Mouse (Mus musculus) heart, postnatal 10 days (tissue): ENCODE results near the gene Vmn1r210. TPM values are rescaled to one million over a fixed set of nuclear protein-coding genes. Genes with fewer than 3 reads are reported as not detected.
"Not testable (repeated sequence)": the region's sequence is repeated elsewhere in the genome, so short reads cannot be mapped to it uniquely, and the experiment has no call there.

Source experiments
- DNase-seq, 2 experiments: peaks; one replicate each; pipeline ENCODE4 v3.0.0; 2021
- intact Hi-C: fragments of 180-260 bp; cut with DNase I; formaldehyde crosslinking; loops from one replicate; pipeline ENCODE4 v1.15.1; 2025
- total RNA-seq, 2 experiments: library from RNA; stranded (reverse); gene quantifications; 2 replicates each; pipeline ENCODE4 v1.2.3; 2021

Vmn1r210 gene
- total RNA-seq = not detected

DNA sequence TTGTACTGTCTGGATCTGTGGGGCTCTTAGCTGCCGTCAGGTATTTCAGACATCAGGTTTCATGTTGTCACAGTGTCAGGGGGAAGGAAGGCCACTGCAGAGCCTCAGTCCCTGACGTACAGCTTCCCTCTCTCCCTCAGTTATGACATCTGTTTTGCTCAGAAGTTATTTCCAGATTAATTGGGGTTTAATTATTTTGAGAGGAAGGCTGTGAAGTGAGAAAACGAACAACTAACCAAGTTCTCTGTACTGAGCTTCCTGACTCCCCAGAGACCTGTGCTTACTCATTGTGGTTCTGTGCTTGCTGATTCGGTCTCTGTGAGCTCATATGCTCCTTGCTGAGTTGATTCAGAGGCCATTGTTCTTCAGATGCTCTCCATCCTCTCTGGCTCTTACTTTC is at the start of gene Vmn1r210:
Gene Vmn1r210 (minus strand): TSS at position 101 of the 400 bp plus-strand sequence.
- intact Hi-C loops = no loop called here

DNA sequence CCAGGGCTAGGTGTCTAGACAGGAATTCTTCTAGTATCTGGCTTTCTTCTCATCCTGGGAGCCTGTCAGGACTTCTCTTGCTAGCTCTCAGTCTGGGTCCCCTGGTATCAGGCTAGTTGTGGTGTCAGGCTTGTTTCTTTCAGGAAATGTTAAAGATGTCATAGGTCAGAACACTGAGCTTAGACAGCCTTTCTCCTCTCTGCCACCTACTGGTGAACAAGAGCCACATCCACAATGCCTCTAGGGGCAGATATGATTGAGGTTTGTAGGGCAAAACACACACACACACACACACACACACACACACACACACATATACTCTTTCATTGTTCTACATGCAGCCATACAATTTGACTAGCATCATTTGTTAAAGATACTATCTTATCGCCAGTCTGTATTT is 48.1 kb upstream of the Vmn1r210 start:
- no peak for DNase-seq
- intact Hi-C loops = no loop called here

More for the DNA sequence above, at the start of gene Vmn1r210:
- DNase-seq = no peak

DNA sequence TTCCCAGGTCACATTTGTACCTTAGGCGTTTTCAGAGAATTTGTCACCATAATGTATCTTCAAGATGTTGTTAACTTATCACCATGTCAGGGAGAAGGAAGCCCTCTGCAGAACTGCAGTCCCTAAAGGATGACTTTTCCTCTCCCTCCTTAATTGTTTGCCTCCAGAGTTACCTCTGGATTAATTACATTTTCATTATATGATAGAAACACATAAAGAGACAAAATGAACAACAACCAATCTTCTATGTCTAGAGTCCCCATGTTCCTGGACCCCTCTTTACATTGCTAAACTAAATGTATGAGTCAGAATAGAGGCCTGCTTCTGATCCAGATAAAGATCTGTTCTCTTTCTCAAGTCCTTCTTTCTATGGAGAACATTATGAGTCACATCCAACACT is 26.3 kb upstream of the Vmn1r210 start, which contains the start of gene Vmn1r211:
Gene Vmn1r211 (minus strand): TSS at position 101 of the 400 bp plus-strand sequence.
- no peak for DNase-seq
- intact Hi-C loops = no loop called here

DNA sequence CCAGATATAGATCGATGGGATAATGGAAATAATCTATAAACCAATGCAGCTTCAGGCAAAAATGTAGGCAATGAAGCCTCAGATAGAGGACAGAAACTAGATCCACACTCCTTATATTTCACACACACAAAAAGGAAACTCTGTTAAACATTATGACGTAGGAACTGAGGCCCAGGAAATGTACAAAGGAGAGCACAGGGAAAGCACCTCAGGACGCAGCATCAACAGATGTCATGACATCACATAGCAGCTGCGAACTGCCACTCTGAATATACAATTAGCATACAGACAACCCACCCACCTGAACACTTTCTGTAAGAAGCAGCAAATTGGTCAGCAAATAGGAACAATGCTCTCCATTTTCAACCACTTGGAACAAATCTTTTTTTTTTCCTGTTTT is 23.6 kb upstream of the Vmn1r210 start:
- no peak for DNase-seq
- intact Hi-C loops = no loop called here

DNA sequence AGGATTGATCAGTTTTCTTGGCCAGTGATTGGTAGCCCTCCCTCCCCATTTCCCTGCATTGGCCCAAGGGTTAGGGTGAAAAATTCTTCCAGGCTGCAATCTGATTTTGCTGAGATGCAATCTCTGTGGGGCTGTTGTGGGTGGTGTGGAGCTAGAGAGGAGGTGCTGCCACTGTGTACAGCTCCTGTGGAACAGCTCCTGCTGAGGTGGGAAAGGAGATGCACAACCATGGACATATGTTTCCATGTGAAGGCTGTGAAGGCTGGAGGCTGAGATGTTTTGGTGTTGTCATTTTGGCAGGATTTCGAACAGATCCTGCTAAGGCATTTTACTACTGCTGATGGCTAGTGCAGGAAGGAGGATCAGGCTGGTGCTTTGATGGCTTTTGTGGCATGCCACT is 15.7 kb upstream of the Vmn1r210 start:
- intact Hi-C loops = no loop called here

DNA sequence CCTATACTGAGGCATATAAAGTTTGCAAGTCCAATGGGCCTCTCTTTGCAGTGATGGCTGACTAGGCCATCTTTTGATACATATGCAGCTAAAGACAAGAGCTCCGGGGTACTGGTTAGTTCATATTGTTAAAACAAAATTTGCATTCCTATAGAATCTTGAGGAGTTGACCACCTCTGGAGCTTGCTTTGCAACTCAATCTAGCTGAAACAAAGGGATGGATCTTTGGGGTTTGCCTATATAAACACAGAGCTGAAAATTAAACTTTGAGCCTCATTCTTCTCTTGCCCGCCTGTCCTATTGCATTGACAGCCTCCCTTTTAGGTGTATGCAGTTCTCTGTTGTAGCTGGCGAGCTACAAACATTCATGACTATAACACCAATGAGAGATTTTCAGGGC is 13.2 kb upstream of the Vmn1r210 start:
- intact Hi-C loops, DNase-seq: not testable (repeated sequence)

More for the DNA sequence above, 15.7 kb upstream of the Vmn1r210 start:
- no peak for DNase-seq

DNA sequence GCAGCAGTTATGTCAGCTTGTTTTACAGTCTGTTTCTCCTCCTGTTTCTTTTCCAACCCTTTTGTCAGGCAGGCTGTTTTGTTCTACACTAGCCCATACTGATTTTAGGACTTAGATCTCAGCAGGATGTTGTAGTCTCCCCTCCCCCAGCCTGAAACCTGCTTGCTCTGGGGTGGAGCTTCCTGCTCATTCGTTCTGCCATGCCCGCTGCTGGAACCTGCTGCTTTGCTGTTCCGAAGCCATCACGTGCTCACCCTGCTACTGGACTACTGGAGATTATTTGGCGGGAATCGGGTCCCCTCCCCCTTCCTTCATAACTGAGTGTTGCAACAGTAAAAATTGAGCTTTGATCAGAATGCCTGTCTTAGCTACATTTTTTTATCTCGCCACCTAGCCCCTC is 1.8 kb downstream of the Vmn1r210 start:
- DNase-seq, intact Hi-C loops: not testable (repeated sequence)

DNA sequence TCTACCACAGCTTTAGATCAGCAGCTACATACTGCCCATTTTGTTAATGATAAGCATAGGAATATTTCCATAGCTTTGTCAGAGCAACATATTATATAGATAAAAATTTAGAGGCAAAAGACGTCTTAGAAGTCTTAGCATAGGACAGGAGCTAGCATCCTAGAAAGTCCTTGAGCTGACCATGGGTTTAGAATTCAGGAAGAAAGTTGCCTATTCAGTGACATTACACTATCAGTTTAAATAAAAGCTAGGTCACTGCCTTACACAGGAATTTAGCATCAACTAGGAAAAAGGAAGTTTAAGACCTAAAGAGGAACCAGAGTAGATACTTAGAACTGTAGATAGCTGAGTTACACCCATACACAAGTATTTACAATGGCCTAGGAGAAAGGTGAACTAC is 9.5 kb downstream of the Vmn1r210 start:
- intact Hi-C loops, DNase-seq: not testable (repeated sequence)

DNA sequence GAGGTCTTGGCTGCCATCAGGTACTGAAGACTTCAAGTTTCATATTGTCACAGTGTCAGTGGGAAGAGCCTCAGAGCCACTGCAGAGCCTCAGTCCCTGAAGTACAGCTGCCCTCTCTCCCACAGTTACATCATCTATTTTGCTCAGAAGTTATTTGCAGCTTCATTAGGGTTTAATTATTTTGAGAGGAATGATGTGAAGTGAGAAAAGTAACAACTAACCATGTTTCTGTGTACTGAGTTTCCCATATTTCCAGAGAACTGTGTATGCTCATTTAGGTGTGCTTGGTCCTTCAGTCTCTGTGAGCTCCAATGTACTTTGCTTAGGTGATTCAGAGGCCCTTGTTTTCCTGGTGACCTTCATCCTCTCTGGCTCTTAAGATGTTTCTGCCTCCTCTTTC is 21.6 kb downstream of the Vmn1r210 start, which contains the start of gene Vmn1r209:
Gene Vmn1r209 (minus strand): TSS at position 101 of the 400 bp plus-strand sequence.
- intact Hi-C loops, DNase-seq: not testable (repeated sequence)

DNA sequence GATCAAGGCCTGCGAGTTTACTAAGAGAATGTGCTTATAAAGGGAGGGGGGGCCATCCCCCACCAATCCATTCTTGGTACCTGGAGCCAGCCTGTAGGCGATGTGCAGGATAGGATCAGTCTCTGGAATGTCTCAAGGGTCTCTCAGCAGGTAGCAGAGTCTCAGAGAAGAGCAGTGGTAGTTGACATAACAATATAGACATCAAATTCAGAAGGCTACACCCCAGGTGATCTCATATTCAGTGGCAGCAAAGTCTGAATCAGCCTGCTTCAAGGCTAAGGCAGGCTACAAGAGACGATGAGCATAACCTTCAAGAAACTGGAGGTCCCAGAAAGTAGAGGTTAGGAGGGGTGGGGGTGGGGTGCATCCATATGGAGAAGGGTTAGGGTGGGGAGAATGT is 43.1 kb downstream of the Vmn1r210 start:
- DNase-seq, intact Hi-C loops: not testable (repeated sequence)

DNA sequence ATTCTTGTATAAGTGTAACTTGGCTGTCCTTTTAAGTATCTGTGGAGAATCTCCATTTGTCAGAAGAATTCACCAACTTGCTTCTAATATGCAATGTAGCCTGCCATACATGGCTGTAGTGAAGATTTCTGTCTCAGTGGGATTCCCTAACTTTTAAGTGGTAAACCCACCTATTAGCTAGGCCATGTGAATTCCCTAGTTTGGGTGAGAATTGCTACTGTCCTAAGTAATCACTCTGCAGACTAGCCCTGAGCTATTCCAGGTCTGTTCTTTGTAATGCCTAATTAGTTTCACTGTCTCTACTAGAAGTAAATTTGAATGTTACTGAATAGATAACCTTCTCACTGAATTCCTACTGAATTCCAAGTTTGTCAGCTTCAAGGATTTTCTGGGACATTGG is 47.0 kb downstream of the Vmn1r210 start:
- intact Hi-C loops = not testable (repeated sequence)

DNA sequence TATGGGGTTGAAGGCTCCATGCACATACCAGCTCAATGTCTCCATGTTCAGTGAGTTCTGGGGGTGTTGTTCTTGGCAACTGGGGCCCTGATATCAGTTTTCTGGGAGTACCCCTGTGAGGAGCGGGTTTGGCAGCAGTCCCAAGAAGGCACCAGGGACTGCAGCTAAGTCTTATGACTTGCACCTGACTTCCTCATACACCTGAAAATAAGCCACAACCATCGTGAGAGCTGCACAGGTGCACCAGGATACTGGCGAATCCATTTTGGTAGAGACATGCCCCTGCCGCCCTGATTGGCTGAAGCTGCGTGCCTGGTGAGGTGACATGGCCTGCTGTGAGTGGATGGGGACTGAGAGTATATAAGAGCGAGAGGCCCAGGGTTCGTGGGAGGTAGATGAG is 53.8 kb downstream of the Vmn1r210 start, which contains the start of gene Vmn1r208:
Gene Vmn1r208 (minus strand): TSS at position 101 of the 400 bp plus-strand sequence.
- intact Hi-C loops, DNase-seq: not testable (repeated sequence)

More for the DNA sequence above, 47.0 kb downstream of the Vmn1r210 start:
- DNase-seq = not testable (repeated sequence)

Other genes with a start within 250 kb of the Vmn1r210 start
- gene Vmn1r205, start 238.3 kb downstream of the Vmn1r210 start, total RNA-seq = not detected
- gene Vmn1r206, start 207.1 kb downstream of the Vmn1r210 start, total RNA-seq = not detected
- gene Vmn1r207-ps, start 101.7 kb downstream of the Vmn1r210 start, total RNA-seq = not detected
- gene Vmn1r208, start 53.9 kb downstream of the Vmn1r210 start, total RNA-seq = not detected
- gene Vmn1r209, start 21.7 kb downstream of the Vmn1r210 start, total RNA-seq = not detected
- not detected for gene Vmn1r211, start 26.2 kb upstream of the Vmn1r210 start, total RNA-seq
- not detected for gene Vmn1r212, start 52.9 kb upstream of the Vmn1r210 start, total RNA-seq
- not detected for gene Vmn1r213, start 176.3 kb upstream of the Vmn1r210 start, total RNA-seq
- gene Vmn1r214, start 199.1 kb upstream of the Vmn1r210 start, total RNA-seq = not detected
- not detected for gene Vmn1r215, start 236.7 kb upstream of the Vmn1r210 start, total RNA-seq